27 mouse cellular contexts compared by ENCODE assay signal in genomic region chr14:54014628-54015027, GRCm38 (mm10).
"Had no signal": no experiment of that assay in that cellular context is flagged by ENCODE, and none has a peak within 500 bp of the region (broad histone marks: within the 10 kb centered on the region; RNA-seq: fewer than 3 reads in every experiment).

No protein-coding gene starts in this region.

- H3K9ac ChIP-seq: heart, embryonic 13.5 days; heart, embryonic 15.5 days; hindbrain, embryonic 12.5 days; hindbrain, embryonic 14.5 days; intestine, embryonic 15.5 days; liver, embryonic 13.5 days; liver, embryonic 15.5 days had no signal

- H3K9me3 ChIP-seq: heart, embryonic 13.5 days; heart, embryonic 15.5 days; hindbrain, embryonic 10.5 days; hindbrain, embryonic 12.5 days; intestine, embryonic 15.5 days; liver, embryonic 13.5 days; liver, embryonic 15.5 days had no signal

- H3K27ac ChIP-seq: heart, adult 2 months; heart, embryonic 13.5 days; heart, embryonic 15.5 days; hindbrain, embryonic 10.5 days; hindbrain, embryonic 12.5 days; hindbrain, embryonic 14.5 days; intestine, embryonic 15.5 days; layer of hippocampus, adult 2 months; liver, embryonic 13.5 days; liver, embryonic 15.5 days had no signal

- DNase-seq: gastrocnemius, postnatal 14 days; gastrocnemius, postnatal 36 days; heart, adult 11 months; heart, adult 2 months; heart, postnatal 4 days; kidney, adult 18-20 months; kidney, adult 8-10 months; kidney, postnatal 10 days; kidney, postnatal 25 days; kidney, postnatal 4 days; layer of hippocampus, postnatal 36 days; left cerebral cortex, postnatal 4 days; liver; liver, embryonic 13.5 days had no signal

- H3K4me1 ChIP-seq: heart, embryonic 13.5 days; heart, embryonic 15.5 days; hindbrain, embryonic 10.5 days; hindbrain, embryonic 12.5 days; intestine, embryonic 15.5 days; liver, embryonic 13.5 days; liver, embryonic 15.5 days had no signal

- H3K36me3 ChIP-seq: heart, embryonic 13.5 days; heart, embryonic 15.5 days; hindbrain, embryonic 10.5 days; hindbrain, embryonic 12.5 days; intestine, embryonic 15.5 days; liver, embryonic 13.5 days; liver, embryonic 15.5 days had no signal

- H3K4me2 ChIP-seq: heart, embryonic 11.5 days; heart, embryonic 13.5 days; heart, embryonic 15.5 days; hindbrain, embryonic 12.5 days; hindbrain, embryonic 14.5 days; intestine, embryonic 15.5 days; liver, embryonic 11.5 days; liver, embryonic 13.5 days; liver, embryonic 15.5 days had no signal

- H3K27me3 ChIP-seq: heart, embryonic 13.5 days; heart, embryonic 15.5 days; hindbrain, embryonic 12.5 days; intestine, embryonic 15.5 days; liver, embryonic 13.5 days; liver, embryonic 15.5 days had no signal

- H3K4me3 ChIP-seq: heart, adult 2 months; heart, embryonic 13.5 days; heart, embryonic 15.5 days; hindbrain, embryonic 10.5 days; hindbrain, embryonic 12.5 days; intestine, embryonic 15.5 days; layer of hippocampus, adult 2 months; liver, embryonic 13.5 days; liver, embryonic 15.5 days had no signal

- ATAC-seq: hindbrain, embryonic 16.5 days; inflammation-experienced regulatory T-cells, adult 6 months; intestine, embryonic 15.5 days; intestine, postnatal 0 days had no signal
